Mouse (Mus musculus) ovary, adult 18-20 months (tissue): ENCODE results near the gene Hectd3.
A peak's percentile ranks its signal among the peaks of the same experiment; 100 is the strongest.

ENCODE experiments used
- DNase-seq: peaks from one replicate; pipeline ENCODE4 v3.0.0; 2022; ENCODE audit warnings: low spot score, mixed read lengths

The Hectd3 gene

DNA sequence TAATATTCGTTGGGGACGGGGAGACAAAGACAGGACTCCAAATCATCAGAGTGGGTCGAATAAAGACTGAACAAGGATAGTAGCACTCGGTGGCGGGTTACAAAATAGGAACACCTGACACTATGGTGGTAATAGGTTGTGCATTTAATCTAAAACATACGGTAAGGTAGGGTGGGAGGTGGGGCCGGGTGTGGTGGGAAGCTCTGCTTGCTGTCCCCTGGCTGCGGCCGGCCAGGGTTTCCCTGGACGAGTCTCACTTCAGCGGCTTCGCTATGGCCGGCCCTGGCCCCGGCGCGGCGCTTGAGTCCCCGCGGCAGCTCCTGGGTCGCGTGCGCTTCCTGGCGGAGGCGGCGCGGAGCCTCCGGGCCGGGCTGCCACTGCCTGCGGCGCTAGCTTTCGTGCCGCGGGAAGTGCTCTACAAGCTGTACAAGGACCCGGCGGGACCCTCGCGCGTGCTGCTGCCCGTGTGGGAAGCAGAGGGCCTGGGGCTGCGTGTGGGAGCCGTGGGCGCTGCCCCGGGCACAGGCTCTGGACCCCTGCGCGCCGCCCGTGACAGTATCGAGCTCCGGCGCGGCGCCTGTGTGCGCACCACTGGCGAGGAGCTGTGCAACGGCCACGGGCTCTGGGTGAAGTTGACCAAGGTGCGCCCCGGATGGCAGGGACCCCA lies at the start of gene Hectd3:
Hectd3 (plus strand) TSS at position 187 of the 667 bp plus-strand sequence.
- DNase-seq, result peak; percentile 32

DNA sequence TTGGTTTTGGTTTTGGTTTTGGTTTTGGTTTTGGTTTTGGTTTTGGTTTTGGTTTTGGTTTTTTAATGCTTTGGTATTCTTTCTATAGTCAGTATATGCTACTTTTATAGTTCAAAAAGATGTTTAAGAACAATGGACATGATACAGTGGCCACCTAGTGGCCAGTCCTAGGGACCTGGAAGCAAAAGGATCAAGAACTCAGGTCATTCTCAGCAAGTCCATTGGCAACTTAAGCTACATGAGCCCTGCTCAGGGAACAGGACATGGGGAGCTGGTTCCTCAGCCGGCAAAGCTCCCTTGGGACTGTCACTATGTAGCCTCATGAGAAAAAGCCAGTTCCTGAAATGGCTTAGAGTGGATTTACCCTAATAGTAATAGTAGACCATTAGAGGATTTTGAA lies 43.5 kb upstream of the Hectd3 start:
- no peak for DNase-seq

DNA sequence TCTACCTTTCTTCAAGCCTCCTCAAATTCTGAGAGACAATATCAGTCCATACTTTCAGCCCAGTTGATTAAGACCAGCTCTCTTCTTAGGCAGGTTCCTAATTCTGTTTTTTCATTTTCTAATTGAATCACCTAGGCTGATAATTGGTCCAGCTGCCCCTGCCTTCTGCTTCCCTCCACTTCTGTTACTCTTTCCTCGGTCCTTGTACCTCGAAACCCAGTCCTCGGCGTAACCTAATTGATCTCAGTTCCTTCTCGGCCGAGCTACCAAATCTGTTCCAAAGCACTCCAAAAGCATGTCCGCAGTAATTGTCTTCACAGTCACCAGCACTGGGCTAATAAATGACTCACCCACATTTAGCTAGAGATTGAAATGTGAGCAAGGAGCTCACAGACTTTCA lies 40.2 kb upstream of the Hectd3 start:
- no peak for DNase-seq

DNA sequence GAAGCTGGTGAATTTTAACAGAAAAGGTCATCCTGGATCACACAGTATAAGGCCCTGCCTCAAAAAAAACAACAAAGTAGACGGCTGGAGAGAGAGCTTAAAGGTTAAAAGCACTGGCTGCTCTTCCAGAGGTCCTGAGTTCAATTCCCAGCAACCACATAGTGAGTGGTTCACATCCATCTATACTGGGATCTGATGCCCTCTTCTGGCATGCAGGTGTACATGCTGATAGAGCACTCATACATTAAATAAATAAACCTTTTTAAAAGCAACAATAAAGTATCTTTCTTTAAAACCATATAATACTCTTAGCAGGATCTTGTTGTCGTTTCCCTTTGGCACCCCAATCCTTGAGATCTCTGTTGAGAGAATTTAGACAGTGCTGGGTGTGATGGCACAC lies 18.6 kb upstream of the Hectd3 start:
- DNase-seq, result no peak

DNA sequence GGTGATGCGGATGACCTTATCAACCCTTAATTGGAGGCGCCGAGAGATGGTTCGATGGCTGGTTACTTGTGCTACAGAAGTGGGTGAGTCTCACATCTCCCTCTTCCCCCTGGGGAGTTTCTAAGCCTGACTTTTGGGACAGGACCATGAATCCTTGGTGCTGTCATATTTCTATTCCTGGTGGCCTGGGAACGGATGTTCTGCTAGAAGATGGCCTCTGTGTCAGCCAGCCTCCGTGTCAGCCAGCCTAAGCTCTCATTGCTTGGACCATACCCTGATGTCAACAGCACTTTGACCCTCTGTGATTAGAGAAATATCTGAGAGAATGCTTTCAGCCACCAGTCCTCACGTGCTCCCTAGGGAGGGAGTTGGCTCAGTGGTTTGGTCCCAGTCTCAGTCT lies 9.4 kb upstream of the Hectd3 start:
- DNase-seq, result no peak

DNA sequence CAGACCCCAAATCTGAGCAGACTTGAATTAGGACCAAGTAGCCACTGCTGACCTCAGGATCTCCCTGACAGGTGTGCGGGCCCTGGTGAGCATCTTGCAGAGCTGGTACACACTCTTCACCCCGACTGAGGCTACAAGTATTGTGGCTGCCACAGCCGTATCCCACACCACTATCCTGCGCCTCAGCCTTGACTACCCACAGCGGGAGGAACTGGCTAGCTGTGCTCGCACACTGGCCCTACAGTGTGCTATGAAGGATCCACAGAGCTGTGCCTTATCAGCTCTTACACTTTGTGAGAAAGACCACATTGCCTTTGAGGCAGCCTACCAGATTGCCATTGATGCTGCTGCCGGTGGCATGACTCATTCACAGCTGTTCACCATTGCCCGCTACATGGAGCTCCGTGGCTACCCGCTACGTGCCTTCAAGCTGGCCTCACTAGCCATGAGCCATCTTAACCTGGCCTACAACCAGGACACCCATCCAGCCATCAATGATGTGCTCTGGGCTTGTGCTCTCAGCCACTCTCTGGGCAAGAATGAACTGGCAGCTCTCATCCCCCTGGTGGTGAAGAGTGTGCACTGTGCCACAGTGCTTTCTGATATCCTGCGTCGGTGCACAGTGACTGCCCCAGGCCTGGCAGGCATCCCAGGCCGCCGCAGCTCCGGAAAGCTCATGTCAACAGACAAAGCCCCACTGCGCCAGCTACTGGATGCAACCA lies 8.6 kb upstream of the Hectd3 start:
- peak; percentile 69 for DNase-seq

DNA sequence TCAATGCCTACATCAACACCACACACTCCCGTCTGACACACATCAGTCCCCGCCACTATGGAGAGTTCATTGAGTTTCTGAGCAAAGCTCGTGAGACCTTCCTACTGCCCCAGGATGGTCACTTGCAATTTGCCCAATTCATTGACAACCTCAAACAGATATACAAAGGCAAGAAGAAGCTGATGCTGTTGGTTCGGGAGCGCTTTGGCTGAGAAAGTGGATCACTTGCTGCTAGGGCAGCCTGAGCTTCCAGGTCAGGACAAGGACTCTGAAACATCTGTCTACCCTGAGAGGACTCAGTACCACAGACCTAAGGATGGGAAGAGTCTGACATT lies 8.0 kb upstream of the Hectd3 start:
- no peak for DNase-seq

DNA sequence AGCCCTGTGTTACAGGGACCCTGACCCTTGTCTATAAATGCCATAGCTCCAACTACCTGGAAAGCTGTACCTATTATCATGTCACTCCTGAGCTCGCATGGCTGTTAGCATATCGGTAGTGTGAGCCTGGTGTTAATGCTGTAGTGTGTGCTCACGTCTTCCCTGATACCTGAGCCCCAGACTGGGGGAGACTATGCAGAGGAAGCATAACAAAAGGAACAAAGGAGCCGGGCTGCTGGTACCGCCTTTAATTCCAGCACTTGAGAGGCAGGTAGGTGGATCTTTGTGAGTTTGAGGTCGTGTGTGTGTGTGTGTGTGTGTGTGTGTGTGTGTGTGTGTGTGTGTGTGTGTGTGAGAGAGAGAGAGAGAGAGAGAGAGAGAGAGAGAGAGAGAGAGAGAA lies 5.4 kb upstream of the Hectd3 start:
- no peak for DNase-seq

DNA sequence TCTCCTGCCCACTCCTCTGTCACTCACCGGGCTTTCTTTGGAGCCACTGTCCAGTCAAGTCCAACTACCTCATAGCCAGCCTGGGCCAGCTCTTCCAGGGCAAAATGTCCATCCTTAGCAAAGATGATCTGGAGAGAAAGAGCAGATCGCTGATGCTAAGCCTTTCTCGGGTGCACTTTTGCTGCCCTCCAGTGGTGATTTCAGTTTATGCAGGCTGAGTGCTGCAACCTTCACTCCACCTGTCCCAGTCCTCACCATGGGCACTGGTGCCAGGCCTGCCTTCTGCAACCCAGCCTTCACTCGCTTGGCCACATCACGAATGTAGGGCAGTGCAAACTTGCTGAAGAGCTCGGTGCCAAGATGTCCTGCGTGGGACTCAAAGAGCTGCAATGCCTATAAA lies 3.8 kb upstream of the Hectd3 start:
- no peak for DNase-seq

DNA sequence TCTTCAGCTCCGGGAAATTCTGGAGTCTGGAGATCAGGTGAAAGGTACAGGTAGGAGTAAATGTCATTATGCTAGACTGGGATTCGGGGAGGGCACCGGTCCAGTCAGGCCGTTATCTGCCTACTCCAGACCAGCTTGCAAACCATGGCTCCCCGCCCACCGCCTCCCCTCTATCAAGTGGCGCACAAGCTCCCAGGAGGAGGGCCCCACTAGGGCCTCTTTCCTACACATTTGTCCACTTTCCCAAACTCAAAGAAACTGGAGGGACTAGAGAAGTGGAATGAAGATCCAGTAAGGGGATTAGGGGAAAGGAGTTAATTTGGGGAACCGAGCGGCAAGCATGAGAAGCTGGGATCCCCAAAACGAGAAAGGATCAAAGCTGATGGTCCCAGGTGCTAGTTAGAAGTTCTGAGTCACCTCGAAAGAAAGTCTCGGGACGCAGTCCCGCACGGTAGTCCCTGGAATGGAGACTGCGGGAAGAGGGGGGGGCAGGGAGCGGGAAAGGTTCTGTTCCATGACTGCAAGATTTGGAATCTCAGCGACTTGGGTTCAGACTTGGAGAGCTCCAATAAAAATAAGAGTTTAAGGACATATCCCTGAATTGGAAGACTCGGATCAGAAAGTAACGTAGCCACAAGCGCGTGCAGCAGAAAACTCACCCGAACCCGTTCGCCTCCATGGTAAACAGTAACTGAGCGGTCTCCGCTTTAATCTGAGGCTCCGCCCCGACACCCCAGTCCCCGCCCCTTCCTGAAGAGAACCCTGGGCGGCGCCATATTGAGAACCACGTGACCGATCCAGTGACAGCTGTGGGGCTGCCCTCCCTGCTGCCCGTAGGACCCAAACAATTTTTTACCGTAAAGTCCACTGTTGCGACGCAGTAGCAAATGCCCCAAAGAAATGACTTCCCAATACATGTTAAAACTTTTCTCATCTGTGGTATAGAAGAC lies 1.2 kb upstream of the Hectd3 start, which contains the start of gene Urod:
Urod (minus strand) TSS at position 742 of the 950 bp plus-strand sequence.
- peak; percentile 92 for DNase-seq

DNA sequence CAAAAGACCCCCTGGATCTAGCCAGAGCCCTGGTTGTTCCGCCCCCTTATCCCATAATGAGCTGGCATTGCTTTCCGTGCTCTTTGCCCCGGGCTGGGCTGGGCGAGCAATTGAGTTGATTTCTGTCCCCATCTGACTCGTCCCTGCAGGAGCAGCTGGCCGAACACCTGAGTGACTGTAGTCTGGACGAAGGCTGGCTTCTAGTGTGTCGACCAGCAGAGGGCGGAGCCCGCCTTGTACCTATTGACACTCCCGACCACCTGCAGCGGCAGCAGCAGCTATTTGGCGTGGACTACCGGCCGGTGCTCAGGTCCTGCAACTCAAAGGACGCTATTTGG lies 650 bp downstream of the Hectd3 start:
- no peak for DNase-seq

DNA sequence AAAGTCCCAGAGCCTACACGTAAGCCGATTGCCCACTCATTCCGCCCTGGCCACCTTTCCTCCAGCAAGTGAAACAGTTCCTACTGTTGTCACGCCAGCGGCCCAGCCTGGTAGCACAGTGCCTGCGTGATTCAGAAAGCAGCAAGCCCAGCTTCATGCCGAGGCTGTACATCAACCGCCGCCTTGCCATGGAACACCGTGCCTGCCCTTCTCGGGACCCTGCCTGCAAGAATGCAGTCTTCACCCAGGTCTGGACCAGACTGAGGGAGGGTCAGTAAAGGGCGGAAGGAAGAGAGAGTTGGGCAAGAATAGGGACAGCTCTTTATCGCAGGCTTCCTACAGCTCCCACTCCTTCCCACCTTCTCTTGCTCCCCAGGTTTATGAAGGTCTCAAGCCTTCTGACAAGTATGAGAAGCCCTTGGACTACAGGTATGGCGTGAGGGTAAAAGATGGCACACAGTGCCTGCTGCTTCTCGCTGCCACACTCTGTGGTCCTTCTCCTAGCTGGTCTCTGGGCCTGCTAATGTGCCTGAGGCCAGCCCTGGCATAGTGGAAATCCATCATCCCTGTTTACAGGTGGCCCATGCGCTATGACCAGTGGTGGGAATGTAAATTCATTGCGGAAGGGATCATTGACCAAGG lies 4.5 kb downstream of the Hectd3 start:
- DNase-seq, result no peak

DNA sequence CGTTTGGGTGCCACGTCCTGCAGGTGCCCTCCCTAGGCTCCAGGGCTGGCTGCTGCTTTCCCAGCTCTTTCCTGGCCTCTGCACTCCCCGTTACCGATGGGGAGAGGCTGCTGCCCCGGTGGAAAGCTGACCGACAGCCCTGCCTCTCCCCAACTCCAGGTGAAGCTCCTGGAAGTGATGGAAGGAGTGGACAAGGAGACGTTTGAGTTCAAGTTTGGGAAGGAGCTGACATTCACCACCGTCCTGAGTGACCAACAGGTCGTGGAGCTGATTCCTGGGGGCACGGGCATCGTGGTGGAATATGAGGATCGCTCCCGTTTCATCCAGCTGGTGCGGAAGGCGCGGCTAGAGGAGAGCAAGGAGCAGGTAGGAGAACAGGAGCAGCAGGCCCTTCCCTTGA lies 6.8 kb downstream of the Hectd3 start:
- no peak for DNase-seq

DNA sequence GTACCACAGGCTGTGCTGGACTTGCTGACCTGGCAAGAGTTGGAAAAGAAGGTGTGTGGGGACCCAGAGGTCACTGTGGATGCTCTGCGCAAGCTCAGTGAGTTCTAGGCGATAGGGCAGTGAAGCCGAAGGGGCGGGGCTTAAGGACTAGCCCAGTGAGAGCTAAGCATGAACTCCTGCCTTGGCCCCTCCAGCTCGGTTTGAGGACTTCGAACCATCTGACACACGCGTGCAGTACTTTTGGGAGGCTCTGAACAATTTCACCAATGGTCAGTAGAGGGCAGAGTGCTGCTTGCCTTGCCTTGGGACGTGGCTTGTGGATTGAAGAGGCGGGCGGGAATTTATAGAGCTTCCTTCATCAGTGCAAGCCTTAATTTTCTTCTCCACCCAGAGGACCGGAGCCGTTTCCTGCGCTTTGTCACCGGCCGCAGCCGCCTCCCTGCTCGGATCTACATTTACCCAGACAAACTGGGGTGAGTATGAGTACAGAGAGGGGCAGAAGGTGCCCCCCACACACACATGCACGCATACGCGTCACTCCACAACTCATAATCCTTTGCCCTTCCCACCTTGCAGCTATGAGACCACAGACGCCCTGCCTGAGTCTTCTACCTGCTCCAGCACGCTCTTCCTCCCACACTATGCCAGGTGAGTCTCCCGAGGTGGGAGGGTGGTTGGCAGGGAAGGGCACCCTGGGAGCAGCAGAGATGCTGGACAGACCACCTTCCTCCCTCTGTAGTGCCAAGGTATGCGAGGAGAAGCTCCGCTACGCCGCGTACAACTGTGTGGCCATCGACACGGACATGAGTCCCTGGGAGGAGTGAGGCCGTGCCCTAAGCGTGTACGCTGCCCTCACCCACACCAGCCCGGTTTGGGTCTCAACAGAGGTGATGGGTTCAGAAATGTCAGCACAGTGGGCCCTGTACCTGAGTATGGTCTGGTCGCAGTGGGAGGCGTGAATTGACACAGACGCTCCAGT lies 7.7 kb downstream of the Hectd3 start:
- peak; percentile 24 for DNase-seq

DNA sequence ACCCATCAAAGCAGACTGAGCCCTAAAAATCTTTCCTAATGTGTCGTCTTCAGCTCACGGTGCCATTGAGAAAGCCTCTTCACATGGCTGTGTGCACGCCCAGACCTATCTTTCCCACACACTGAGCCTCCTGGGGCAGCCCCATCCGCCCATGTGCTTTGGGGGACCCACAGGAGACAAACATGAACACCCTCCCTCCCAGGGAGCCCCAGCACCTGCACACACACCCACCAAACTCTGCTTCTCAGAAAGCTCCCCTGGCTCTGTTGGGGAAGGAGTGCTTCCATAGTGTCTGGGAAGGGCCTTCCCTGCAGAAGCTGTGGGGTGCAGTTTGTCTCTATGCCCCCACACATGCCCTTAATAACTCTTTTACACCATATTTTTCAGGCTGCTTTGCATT lies 9.5 kb downstream of the Hectd3 start:
- no peak for DNase-seq

DNA sequence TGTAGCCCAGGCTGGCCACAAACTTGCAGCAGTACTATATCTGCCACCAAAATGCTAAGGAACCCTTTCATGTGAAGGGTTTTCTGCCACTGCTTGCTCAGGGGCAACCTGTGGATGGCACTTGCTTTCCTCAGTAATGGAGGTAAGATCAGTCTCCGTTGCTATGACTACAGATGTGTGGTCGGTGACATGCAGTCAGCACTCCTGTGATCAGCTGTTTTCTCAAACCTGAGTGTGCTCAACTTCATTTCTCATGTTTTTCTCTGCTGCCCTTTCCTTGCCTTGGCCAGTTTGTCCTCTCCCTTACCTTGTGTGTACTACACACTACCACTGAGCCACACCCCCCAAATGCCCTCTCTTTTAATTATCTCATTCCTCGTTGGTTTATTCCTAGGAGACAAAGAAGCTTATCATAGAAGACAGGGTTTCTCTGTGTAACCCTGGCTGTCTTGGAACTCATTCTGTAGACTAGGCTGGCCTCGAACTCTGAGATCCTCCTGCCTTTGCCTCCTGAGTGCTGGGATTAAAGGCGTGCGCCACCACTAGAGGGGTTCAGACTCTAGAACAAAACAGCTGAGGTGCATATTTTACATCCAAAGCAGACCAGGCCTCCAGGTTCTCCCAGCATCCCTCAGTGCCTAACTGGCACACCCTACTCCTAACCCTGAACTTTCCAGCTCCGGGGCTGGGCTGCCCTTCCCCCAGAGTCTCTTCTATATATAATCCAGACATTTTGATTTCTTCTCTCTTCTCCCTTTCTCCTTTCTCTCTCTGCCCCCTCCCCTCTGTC lies 10.7 kb downstream of the Hectd3 start:
- DNase-seq, result no peak

DNA sequence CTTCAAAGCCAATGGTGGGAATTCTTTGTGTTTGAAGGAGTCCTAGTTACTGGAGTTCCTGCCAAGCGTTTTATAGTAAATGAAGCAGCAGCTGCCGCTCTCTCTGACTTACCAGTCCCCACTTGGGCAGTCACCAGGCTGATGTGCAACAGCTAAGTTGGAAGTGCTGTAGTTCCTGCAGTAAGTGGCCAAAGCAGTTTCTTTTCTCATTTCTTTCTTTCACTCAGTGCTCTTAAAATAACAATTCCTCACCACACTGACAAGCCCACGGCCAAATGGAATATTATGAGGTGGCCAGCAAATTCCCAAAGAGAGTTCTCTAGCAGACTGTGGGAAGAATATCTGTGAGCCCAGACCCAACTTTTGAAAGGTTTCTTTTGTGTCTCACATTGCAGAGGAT lies 11.9 kb downstream of the Hectd3 start:
- DNase-seq, result no peak

DNA sequence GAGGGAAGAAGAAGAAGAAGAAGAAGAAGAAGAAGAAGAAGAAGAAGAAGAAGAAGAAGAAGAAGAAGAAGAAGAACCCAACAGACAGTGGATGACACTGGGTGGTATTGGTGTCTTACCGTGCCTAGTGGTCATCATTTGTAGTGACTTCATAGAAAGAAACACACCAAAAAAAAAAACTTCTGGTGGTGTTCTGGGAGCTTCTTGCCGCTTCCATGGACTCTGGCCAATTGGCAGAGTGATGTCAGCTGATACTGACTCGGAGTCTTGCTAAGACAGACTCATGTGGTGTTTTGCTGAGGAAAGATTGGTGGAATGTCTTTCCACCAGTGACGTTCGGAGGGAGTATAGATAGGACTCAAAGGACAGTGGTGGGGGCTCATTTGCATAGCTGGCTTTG lies 15.1 kb downstream of the Hectd3 start:
- no peak for DNase-seq

DNA sequence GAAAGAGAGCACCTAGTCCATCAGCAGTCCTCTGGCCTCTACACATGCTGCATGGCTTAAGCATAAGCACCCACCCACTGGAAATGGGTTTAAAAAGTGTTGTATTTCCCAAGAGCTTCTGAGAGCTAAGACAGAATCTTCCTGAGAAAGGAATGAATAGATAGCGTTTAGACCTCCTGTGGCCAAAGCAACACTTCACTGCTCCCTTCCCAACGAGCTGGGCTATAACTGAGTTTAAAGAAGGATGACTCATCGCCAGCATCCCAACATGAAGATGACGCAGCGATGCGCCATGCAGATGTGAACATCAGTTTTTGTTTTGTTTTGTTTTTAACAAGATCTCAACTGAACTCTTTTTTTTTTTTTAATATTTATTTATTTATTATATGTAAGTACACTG lies 18.5 kb downstream of the Hectd3 start:
- DNase-seq, result no peak

DNA sequence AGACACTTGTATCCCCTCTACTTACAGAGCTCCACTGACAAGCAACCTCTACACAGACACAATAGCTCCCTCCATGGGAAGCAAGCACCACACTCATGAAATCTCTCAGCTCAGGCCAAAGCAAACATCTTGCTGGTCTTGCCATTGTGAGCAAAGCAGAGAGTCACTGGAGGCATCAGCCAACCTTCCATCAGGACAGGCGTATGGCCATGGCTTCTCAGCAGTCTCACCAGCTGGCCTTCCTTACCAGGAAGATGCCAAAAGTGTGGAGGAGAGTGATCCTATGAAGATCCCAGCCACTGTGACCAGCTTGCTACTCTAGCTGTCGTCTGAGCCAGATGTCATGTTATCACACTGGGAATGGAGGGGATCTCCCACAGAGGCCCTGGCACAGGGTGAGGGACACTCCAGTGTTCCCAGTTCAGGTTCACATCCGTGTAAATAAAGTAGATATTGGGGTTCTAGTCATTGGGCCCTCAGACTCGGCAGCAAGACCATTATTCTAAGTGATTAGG lies 19.8 kb downstream of the Hectd3 start:
- no peak for DNase-seq
